Mouse (Mus musculus) G1E (cell line): ENCODE measurements around the gene Rcor2.

Source experiments
- CTCF ChIP-seq: IDR thresholded peaks from 2 replicates; pipeline ENCODE4 v1.5.1; 2012; ENCODE audit warnings: low read depth, low read length, inconsistent platforms, mixed read lengths
- POLR2AphosphoS5 ChIP-seq: IDR thresholded peaks from 2 replicates; pipeline ENCODE4 v1.6.1; 2012; ENCODE audit warnings: low read depth, low read length, inconsistent platforms; ENCODE audit not compliant: insufficient replicate concordance

DNA sequence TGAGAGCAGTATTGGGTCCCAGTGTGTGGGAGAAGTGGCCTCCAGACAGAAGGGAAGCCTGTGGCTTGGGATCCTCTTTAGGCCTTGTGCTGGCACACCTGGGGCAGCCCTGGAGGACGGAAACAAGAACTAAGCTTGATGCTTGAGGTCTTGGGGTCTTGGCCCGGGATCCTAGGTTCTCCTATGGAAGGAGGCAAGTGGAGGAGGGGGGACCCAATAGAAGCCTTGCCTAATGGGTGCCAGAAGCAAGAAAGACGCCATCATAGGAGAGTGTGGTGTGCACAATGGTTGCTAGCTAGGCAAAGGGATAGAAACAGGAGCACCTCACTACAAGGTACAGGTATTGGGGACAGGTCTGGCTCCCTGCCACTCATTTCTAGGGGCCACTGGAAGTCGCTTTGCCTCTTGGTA is 699 bp upstream of the Rcor2 start:
- TF ChIP-seq CTCF (no peak), POLR2AphosphoS5 (no peak)
